Mouse (Mus musculus) adrenal gland, postnatal 25 days (tissue): ENCODE data around the gene Plpp7. TPM values are rescaled to one million over a fixed set of nuclear protein-coding genes. Genes with fewer than 3 reads are reported as not detected.

Source experiments
- DNase-seq: peaks from one replicate; pipeline ENCODE4 v3.0.0; 2021; ENCODE audit warnings: mixed read lengths
- total RNA-seq: library from RNA; stranded (reverse); gene quantifications from 2 replicates; pipeline ENCODE4 v1.2.3, GENCODE M21; 2021

The Plpp7 gene
- total RNA-seq, 1 experiment from 2014 or later, result 6.9 TPM

DNA sequence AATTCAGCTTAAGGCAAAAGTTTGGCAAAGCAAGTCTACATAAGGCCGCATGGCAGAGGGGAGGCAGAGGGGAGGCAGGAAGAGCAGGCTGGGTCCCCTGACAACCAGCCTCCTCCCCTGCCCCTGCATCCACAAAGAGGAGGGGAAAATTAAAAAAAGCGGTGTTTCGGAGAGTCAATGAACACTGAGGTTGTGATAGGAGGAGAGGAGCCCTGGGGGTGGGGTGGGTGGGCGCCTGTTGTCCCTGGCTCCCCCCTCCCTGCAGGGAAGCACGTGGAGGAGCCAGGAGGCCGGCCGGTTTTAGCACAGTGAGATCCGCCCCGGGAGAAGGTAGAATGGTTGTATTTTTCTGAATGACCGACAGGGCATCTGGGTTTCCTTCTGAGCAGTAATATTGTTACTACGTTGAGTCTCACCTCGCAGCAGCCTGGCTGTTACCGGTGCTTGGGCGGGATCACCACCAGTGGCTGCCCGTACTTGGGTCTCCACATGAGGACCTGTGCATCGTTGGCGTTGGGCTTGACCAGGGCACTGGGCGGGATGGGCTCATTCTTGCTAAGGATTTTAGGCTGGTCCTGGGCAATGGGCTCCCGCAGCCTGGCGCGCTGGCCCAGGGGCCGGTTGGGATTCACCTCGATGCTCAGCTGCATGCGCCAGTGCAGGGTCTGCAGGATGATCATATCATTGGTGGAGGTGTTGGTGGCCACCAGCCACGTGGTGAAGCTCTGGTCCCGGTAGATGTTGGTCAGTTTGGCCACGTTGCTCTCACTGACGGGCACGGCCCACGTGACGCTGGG is 26.3 kb upstream of the Plpp7 start:
- DNase-seq, result no peak

DNA sequence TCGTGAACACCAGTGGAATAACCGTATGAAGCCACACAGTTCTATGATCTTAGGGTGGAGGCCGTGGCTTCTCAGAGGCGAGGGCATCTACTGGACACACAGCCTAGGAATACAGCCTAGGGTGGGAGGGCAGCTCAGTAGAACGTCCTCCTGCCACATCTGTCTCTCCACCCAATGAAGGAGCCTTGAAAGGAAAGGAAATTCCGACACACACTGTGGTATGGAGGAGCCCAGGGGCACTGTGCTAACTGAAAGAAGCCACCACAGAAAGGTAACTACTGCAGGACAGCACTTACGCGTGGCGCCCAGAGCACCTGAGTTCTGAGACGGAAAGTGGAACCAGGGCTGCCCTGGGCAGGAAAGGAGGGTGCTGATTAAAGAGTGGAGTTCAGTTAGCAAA is 24.6 kb upstream of the Plpp7 start:
- no peak for DNase-seq

- peak; percentile 41 for DNase-seq
Observed at GRCm38 (mm10) chr2:32074404-32074803, 20.9 kb upstream of the Plpp7 start.

- DNase-seq, result no peak
Observed at GRCm38 (mm10) chr2:32075368-32075767, 20.0 kb upstream of the Plpp7 start.

DNA sequence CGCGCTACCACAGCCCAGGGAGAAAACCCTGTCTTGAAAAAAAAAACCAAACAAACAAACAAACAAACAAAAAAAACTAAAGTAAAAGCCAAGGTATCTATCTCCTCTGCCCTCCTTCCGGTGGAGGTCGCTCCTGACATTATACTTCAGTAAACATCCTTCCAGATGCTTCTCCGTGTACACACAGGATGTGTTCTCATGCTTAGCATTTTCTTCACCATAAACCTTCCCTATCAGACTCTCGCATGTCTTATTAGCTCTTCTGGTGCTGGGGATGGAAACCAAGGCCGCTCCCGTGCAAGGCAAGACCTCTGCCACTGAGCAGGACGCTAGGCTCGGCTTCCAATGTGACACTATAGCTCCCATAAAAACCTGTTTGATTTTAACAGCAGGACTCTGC is 17.6 kb upstream of the Plpp7 start:
- no peak for DNase-seq

DNA sequence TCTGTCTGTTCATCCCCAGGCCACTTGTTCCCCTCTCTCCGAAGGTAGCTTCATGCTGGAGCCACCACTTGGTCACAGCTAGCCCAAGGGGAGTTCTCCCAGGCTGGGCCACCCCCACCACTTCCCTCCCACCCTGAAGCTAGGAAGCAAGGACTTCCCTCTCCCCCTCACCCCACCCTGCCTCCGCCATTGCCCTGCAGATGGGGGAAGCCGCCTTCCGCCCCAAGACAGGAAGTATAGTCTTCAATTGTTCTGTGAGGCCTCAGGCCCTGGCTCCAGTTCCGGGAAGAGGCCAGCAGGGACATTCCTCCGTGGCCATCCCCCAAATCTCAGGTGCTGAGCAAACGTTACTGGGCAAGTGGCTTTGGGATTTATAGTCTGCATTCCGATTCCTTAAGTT is 16.8 kb upstream of the Plpp7 start:
- peak; percentile 17 for DNase-seq

DNA sequence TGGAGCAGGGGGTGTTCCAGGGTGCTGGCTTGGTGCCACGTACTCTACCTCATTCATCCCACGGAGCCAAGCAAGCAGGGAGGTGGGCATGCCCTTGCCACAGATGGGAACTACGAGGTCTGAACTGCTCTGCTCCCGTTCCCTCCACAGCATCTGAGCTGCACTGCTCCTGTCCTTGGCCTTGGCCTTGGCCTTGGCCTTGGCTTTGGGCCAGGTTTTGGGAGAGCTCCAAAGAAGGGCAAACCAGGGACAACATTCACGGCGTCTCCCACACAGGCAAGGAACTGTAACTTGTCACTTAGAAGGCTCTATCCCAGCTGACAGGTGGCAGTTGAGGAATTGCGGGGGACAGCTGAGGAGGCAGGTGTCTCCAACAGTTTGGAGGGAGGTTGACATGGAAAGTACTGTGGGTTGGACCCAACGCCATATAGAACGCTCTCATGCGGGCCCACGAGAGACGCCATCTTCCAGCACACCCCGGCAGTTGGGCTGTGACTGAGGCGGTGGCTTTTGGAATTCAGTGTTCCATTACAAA is 16.1 kb upstream of the Plpp7 start:
- DNase-seq, result peak; percentile 63

DNA sequence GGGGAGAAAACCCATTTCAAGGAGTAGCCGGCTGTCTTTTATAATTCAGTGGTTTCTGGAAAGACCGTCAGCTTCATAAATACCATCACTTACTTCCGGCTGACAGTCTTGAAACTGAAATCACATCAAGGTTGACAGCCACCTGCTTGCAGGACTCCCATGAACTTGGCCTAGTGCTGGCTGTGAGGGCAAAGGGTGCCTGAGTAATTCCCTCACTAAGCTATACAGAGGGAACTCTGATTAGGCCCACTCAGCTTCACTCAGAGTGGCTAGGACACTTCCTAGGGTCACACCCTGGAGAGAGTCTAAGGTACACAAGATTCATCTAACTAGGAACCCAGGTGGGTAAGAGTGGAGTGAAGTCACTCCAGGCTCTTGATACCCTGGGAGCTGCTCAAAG is 14.6 kb upstream of the Plpp7 start:
- no peak for DNase-seq

- no peak for DNase-seq
Observed at GRCm38 (mm10) chr2:32081296-32081929, 13.9 kb upstream of the Plpp7 start.

DNA sequence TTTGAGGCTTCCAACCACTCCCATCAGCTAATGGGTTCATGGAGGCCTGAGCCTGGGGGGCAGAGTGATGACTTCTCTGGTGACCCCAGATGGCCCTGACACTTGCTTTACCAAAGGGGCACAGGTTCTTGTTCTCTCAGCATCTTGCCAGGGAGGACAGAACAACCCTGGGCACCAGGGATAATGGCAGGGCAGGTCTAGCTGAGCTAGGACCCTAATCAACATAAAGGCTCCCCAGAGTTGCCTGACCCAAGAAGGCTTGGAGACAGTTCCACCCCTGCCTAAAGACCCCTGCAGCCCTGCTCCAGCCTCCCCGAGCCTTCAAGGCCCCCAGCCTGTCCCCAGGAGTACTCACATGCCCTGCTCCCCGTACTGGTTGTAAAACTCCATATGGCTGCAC is 13.1 kb upstream of the Plpp7 start:
- DNase-seq, result no peak

- DNase-seq, result peak; percentile 62
Observed at GRCm38 (mm10) chr2:32083159-32084011, 11.9 kb upstream of the Plpp7 start.

GRCm38 (mm10) chr2:32084111-32084871 is 11.0 kb upstream of the Plpp7 start, which contains the start of gene Fam78a:
Gene Fam78a, minus strand, starts transcription at chr2:32084857.
- DNase-seq, result no peak

GRCm38 (mm10) chr2:32084872-32085199 is 10.5 kb upstream of the Plpp7 start:
- no peak for DNase-seq

DNA sequence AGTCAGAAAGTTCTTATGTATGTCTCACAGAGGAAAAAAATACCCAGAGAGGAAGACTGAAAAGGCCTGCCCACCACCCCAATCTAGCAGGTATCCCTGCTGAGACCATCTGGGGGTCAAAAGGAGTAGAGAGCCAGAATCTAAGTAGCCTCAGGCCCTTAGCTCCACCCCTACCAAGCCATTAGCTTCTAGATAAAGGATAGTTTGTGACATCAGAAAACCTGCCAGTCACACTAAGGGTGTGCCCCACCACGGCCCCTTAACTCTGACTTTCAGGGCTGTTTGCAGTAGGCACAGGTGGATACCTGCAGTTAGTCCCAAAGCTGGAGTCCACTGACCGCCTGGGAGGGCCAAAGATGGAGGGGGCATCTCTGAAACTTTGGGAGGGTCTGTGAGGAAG is 10.1 kb upstream of the Plpp7 start:
- no peak for DNase-seq

DNA sequence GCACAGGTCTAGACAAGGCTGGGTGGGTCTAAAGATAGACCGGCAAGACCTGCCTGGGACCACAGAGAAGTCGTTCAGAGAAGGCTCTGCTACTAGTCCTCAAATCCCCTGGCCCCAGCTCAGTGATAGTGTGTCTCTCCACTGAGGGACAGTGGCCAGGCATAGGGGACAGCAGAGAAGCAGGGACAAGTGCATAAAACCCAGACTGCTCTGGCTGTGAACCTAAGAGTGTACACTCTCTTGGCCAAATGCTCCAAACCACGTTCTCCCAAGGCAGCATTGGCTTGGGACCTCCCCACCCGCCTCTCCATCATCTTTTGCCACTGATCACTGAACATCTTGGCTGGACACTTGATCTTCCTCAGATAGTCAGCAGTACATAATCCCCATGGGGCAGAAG is 7.7 kb upstream of the Plpp7 start:
- no peak for DNase-seq

GRCm38 (mm10) chr2:32088372-32088981 is 6.9 kb upstream of the Plpp7 start:
- DNase-seq, result no peak

DNA sequence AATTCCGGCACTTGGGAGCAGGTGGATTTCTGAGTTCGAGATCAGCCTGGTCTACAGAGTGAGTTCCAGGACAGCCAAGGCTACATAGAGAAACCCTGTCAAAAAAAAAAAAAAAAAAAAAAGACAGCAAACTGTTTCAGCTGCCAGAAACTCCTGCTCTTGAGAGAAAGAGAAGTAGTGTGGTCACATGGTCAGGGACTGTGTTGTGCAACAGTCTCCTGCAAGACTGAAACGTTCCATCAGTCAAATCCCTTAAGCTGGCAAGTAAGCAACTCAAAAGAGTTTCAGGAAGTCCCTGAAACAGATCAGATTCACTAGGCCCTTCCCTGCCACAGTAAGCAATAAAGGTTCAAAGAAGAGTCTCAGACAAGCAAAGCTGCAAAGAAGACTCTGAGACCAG is 5.7 kb upstream of the Plpp7 start:
- no peak for DNase-seq

DNA sequence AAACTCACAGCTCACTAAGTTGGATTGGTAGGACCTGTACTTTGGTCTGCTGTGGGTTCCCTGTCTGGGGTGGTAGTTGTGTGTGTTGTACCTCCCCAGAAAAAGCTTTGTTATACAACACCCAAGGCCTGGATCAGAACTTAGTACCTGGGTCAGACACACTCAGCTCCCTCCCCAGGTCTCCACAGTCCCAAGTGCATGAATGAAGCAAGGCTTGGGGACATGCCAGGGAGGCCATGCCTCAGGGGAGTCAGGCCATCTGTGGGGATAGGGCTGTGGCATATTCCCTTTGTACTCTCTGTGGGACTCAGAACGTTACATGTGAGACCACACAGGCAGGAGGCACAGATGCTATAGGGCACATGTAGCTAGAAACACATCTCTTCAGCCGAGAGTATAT is 5.2 kb upstream of the Plpp7 start:
- no peak for DNase-seq

GRCm38 (mm10) chr2:32091956-32092355 is 3.4 kb upstream of the Plpp7 start:
- DNase-seq, result no peak

DNA sequence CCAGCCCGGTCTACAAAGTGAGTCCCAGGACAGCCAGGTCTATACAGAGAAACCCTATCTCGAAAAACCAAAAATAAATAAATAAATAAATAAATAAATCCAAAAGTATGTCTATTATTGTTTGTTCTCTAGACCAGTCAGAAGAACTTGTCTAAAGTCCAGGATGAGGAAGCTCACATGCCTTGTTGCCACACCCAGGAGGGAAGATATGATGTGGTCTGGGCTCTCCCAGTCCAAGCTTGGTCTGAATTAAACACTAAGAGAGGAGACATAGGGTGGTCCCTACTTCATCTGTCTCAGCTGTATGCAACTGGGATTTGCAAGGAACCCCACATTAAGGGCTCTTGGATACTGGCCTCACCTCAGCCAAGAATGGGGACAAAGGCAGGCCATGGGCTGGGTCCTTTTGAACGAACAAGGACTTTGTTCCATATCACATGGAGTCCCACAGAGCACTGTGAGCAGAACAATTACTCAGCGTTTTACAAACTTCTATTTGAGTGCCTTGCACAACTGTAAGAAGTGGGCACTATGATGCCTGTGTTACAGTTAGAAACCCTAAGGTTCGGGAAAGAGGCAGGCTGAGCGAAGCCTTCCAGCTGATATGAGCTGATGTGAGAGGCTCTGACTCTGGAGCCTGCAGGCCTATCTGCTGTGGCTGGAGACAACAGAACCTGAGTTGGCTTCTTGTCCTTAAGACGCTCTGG is 1.2 kb upstream of the Plpp7 start:
- no peak for DNase-seq

DNA sequence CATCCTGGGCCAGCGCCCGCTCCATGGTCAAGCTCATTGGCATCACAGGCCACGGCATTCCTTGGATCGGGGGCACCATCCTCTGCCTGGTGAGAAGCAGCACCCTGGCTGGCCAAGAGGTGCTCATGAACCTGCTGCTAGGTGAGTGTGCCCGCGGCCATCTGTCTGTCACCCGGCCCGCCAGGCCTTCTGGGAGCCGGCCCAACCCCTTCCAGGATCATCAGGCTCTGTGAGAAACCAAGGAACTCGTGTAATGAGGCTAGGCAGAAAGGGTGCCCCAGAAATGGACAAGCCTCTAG is 743 bp downstream of the Plpp7 start:
- DNase-seq, result no peak
